Mouse (Mus musculus) forelimb bud, embryonic 11.5 days (tissue): ENCODE results near the gene Pcbp2.
A peak's percentile ranks its signal among the peaks of the same experiment; 100 is the strongest.

ENCODE experiments used
- DNase-seq: peaks from one replicate; pipeline ENCODE4 v3.0.0-alpha.2; 2012; ENCODE audit warnings: low read depth, low spot score

Pcbp2 gene

DNA sequence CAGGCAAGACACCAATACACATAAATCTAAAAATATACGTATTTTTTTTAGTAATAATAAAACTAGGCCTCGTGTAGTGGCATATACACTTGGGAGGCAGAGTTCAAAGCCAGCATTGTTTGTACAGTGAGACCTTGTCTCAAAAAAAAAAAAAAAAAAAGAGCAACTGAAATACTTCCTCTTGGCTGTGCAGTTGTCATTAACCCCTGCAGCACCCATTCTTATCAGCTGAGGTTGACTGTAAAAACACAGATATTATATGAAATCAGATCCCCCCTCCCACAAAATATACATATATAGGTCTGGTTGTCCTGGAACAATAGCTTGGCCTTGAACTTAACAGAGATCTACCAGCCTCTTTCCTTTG lies 36.1 kb downstream of the Pcbp2 start:
- DNase-seq, result no peak

DNA sequence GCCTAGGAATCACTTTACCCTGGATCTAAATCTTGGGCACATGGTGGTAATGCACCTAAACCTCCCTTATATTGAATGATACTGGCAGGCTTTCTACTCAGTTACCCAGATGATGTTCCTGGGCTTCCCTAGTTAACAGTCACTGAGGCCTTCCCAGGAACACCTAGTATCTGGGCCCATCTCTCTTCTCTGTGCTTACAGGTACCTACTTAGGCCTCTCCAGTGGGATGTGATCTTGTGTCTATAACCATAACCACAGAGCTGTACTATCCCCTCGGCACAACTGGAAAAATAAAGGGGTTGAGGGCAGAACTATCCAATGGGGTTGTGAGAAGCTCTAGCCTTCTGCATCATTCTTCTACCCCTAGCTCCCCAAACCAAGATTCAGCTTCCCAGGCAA lies 36.5 kb downstream of the Pcbp2 start:
- no peak for DNase-seq

DNA sequence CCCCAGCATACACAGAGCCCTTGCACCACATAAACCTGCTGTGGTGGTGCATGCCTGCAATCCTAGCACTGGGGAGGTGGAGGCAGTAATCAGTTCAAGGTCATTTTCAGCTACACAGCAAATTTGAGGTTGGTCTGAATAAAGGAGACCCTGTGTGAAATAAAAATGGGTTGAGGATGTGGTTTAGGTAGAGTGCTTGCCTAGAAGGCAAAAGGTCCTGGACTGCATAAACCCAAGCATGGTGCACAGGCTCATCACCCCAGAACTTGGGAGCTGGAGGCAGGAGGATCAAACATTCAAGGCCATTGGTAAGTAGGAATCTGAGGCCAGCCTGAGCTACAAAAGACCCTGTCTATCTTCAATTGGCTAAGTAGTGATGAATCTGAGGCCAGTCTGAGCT lies 37.2 kb downstream of the Pcbp2 start:
- no peak for DNase-seq

DNA sequence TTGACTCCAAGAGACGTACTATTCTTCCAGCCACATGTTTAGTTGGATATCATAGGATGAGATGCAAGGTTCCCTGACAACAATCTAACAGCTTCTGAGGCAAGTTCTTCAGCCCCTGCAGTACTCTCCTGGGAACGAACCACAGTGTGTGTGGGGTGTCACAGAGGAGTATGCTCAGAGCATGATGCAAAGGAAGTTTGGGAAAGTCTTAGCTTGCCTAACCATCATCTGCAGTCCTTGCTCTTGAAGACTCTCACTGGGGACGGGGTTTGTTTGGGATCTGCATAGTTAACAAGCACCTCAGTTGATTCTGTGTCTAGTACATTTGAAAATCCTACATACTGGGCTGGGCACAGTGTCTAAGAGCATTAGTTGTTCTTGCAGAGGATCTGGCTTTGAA lies 38.0 kb downstream of the Pcbp2 start:
- DNase-seq, result no peak

DNA sequence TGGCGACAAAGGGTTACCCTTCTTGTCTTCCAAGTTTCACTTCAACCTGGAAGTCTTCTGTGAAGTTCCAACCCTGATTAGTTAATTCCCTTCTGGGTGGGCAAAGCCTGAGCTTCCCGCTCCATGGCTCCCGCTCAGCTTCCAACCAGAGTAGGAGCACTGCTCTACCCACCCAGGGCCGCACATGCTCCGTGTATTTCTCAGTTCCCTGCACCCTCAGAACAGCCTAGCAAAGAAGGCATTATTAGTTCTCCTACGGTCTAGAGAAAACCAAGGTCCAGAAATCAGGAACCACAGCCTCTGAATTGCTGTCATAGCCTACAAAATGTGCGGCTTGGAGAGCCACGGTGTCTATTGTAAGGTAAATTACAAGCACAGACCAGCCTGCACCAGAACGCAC lies 39.8 kb downstream of the Pcbp2 start:
- DNase-seq, result no peak

DNA sequence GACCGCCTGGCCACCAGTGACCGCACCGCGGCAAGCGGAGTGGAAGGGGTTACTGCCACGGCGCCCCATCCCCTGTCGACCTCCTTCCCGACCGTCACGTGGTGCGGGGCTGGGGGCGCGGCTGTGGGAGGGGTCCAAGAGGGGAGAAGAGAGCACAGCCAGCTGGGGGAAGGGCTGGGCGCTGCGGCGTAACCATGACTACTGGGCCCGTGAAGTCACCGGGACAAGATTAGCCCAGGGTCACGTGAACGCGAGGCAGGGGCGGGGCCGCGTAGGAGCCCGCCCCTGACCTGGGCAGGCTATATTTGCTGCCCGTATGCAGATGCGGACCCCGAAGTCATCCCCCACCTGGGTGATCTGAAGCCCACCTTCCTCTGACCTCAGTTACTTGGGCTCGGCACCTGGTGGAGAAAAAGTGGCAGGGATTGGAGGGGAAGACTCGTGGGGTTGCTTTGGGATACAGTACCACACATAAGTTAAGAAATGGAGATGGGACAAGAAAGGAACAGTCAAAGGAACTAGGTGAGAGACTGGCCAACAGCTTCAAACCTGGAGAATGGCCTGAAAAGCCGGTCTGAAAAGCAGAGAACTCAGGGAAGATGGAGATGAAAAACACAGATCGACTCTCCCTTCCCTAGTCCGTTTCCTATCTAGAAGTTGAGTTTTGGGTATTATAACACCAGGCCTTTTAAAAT lies 40.4 kb downstream of the Pcbp2 start:
- DNase-seq, result peak; percentile 94

DNA sequence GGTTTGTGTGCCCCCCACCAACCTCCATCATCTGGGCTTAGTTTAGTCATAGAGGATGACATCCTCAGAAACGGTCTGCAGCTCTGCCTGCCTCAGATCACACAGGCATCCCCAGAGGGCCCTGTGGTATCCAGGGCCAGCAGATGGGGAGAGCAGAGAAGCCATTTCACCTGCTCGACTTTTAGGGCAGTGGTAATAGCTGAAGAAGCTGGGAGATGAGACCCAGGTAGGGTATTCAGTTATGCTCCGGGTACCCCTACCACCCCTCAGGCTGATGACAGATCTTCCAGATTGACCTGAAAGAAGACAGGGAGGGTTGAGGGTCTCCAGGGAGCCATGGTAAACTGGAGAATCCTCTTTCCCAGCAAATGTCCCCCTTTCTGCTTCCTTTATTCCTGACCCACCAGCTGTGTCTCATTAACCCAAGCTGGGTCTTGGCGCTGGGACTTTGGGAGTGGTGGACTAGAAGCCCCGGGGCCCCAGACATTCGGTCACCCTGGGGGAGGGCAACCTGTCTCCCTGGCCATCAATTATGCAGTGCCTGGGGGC lies 41.0 kb downstream of the Pcbp2 start:
- no peak for DNase-seq

DNA sequence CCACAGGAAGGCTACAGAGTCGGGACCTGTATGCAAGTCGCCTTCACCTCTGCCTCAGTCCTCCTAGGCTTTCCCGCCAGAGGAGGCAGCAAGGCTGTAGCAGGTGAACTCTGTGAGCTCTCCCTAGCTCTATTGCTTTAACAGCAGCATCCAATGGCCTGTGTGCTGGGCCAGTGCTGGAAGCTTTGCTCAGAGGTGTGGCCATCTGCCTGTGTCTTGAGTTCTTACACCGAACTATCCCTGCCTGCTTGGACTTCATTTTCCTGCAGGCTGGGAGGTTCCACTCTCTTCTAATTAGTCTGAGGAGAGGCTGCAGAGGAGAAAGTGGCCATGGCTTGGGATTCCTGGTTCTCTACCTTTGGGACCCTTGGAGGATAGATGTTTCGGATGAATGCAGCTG lies 41.7 kb downstream of the Pcbp2 start:
- DNase-seq, result no peak

DNA sequence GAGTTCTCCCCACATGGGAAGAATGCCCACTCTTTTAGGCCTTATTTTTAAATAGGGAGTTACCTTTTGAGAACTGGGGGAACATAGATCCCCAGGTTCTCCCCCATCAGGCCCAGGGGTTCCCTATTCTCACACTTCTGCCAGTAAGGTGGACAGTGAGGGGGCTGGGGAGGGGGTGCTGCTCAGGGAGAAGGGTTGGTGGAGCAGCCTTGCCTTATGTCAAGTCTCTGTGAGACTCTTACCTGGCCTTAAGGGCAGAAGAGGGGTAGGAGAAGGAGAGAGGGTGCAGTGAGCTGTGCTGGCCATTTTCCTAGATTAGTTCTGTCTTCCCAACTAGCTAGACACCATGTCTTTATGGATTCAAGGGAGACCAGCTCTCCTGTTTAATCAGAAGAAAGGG lies 42.1 kb downstream of the Pcbp2 start:
- DNase-seq, result no peak

DNA sequence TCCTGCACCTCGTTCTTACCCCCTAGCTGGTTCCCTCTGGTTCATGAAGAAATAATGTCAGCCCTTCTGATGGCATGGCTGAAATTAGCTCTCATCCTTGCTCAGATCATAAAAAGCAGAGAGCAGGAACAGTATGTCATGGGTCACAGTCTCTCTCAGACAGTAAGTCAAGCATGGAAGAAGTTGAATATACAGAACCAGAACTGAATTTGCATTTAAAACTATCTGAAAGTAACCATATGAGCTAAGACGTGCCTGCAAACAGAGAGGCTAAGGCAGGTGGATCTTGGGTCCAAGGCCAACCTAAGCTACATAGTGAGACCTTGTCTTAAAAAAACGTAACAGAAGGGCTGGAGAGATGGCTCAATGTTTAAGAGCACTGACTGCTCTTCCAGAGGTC lies 42.7 kb downstream of the Pcbp2 start:
- no peak for DNase-seq

DNA sequence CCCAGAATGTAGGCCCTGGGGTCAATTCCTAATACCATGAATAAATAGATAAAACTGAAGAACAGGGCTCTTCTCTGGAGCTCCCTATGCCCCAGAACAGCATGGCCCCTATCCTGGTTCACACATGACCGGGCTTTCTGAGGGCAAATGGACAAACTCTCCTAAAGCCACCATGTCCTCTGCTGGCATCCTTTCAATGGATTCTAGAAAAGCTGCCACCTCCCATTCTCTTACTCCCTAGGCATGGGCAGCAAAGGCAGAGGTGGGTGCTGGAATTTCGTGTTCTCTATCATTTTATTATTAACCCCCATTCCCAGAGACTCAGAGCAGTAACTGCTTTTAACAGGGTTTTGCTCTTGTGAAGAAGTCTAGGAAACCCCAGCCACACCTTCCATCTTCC lies 44.9 kb downstream of the Pcbp2 start:
- no peak for DNase-seq

DNA sequence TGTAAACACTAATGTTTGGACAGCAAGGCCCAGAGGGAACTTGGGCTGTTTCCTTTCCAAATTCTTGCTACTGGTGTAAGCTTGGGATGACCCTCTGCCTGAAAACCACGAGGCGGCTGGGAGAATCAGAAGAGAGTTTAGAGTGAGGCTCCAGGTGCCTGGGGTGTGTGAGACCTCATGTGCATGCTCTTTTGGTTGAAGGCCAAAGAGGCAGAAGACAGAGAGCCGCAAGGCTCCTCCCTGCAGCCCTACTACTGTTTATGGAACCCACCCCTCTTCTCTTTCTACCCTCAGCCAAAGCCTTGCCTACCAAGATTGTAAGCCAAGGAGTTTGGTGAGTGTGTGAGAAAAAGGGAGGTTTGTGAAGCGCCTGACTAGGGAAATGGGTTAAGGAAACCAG lies 45.5 kb downstream of the Pcbp2 start:
- no peak for DNase-seq

DNA sequence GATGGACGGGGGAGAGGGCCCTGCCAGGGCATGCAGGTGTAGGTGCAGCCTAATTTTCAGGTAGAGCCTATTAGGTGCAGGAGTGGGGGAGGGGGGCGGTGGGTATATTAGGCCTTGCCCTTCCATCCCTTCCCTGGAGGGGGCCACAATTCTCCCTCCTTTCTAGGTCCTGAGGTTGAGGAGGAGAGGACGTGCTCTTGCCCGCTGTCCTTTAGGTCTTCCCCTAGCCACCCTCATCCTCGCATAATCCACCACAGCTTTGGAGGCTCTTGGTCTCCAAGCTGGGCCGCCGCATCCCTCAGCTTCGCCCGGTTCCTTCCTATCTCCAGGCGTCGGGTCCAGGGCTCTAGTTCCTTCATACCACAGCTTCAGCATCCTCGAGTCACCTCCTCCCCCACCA lies 46.0 kb downstream of the Pcbp2 start:
- no peak for DNase-seq

DNA sequence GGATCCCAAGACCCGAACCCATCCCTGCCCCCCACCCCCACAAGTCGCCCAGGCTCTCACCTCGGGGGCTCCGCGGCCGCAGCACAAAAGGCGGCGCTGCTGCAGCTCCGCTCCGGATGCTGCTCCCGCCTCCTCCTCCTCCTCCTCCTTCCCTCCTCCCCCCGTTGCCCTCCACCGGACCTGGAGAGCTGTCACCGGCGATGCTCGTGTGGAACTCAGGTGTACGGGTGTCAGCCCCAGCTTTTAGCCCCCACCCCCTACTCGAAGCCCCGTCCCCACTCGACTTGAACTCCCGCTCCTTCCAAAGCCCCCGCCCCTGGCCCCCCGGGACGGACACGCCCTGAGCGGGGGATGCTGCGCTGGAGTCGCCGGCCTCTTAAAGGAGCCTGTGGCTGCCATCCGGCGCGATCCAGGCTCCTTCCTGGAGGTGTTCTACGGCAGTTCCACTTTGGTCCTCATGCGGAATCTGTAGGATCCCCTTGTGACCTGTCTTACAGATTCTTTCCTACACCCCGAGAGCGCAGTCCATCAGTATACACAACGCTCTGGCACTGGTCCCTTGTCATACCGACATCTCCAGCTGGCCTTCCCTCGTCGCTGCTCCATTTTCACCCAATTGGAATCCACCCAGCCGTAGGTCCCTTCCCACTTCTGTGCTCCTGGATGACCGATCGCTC lies 46.5 kb downstream of the Pcbp2 start, which contains the start of gene Map3k12:
Gene Map3k12 (minus strand): TSS at position 337 of the 677 bp plus-strand sequence.
- DNase-seq, result peak; percentile 47

DNA sequence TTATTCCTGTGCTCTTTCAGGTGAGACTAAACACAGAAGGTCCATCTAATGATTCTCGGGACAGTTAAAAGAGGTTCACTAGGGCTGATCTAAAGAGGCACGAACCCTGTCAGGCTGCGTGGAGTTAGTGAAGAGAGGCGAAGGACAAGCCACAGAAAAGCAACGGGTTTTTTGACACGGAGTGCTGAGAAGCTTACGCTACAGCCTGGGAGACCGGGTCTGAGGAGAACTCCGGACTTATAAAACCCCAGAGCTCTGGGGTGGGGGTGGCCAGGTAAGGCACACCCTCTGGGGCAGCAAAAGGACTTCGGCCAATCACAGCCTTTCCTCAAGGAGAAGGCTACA lies 47.3 kb downstream of the Pcbp2 start:
- no peak for DNase-seq

DNA sequence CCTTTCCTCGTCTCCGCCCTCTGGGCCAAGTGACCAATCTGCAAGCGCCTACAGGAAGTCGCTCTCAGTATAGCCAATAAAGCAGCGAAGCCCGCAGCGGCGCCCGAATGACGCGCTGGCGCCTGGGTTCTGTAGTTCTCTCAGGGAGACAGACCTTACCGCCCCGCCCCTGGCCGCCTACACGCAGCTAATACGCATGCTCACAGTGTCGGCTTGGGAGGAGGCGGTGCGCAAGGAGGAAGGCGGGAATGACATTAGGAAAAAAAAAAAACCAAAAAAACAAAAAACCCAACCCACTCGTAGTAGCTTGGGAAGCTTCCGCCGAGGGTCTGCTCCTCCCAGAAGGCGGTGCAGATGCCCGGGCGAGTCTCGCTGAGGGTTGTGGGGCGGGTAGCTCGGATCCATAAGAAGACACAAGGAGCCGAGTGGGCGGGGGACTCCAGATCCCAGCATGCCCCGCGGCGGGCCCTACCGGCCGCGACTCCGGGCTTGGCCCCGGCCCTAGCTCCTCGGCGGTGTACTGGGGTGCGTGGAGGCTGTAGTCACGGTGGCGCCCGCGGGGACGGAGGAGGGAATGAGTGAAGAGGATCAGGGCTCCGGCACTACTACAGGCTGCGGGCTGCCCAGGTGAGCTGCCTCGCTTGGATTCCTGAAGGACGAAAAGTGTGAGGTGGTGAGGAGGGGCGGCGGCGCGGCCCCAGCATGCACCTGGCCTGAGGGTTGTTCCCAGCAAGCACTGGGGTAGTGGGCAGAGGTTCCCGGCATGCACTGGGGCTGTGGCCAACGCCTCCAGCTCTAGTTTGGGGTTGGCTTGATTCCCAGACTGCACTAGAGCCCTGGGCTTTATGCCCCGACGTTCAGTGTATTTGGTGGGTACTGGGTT lies 47.9 kb downstream of the Pcbp2 start, which contains the start of gene Tarbp2:
Gene Tarbp2 (plus strand): TSS at position 217 of the 883 bp plus-strand sequence.
- DNase-seq, result peak; percentile 100

DNA sequence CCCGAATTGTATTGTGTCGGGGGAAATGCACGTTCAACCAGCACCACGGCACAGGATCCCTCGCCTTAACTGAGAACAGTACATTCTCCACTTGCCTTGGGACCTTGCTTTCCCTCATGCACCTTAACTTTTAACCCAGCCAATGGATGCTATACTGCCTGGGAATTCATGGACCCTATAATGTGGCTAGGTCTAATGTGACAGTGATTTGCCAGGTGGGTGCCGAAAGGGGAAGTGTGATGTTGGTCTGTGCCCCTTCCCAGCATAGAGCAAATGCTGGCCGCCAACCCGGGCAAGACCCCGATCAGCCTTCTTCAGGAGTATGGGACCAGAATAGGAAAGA lies 48.5 kb downstream of the Pcbp2 start:
- no peak for DNase-seq

DNA sequence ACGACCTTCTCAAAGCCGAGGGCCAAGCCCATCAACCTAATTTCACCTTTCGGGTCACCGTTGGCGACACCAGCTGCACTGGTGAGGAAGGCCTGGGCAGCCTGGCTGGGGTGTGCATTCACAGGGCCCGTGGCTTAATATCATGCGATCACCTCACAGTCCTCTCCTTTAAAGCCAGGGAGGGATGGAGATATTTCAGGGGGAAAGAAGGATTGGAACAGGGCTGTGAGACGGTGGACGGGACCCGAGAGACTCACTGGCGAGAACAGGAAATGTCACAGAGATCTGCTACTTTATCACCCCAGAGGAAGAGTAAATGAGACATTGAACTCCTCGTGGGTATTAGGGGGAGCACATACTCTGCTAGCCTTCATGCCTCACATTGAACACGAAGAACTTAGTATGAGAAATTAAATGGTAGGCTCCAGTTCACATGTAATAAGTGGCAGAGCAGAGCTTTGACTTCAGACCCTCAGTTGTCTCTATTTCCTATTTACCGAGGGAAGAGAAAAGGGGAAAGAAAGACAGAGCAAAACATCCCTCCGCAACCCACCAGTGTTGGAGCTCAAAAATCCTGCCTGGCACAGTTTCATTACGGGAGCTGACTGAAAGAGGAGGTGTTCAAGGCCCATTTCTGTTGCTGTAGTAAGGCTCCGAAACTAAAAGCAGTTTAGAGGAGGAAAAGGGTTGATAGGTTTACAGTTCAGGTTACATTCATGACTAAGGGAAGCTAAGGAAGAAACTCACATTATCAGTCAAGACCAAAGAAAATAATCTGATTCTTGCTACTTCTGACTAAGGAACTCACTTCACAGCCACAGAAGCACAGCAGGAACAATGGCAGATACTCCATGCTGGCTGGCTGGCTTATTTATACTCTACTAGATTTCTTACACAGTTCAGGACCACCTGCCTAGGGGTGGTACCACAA lies 49.1 kb downstream of the Pcbp2 start:
- DNase-seq, result no peak

DNA sequence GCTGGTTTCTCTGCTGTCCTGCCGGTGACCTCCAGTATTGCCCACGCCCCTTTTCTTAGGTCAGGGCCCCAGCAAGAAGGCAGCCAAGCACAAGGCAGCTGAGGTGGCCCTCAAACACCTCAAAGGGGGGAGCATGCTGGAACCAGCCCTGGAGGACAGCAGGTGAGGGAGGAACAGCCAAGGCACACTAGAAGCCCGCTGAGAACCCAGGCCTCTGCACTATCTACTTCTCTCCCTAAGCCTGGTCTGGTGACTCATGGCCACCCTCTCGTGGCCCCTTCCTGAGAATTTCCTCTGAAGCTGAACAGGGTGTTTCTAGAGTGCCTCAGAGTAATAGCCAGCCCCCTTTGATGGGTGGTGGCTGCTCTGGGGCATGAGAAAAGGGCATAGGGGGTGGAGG lies 50.1 kb downstream of the Pcbp2 start:
- DNase-seq, result no peak

DNA sequence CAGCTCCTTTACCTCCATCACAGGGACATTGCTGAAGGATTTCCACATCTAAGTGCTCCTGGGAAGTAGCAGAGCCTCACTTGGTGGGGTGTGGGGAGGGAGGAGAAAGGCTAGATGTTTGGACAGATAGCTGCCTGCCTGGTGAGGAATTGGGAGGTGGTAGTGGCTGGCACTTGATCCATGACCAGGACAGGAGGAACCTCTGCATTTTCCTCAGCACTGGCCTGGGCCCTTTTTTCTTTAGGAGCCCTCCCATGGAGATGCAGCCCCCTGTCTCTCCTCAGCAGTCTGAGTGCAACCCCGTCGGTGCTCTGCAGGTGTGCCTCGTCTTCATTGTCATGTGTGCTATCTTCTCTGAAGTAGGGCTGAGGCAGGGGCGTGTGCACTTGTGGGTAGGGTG lies 51.1 kb downstream of the Pcbp2 start:
- no peak for DNase-seq

DNA sequence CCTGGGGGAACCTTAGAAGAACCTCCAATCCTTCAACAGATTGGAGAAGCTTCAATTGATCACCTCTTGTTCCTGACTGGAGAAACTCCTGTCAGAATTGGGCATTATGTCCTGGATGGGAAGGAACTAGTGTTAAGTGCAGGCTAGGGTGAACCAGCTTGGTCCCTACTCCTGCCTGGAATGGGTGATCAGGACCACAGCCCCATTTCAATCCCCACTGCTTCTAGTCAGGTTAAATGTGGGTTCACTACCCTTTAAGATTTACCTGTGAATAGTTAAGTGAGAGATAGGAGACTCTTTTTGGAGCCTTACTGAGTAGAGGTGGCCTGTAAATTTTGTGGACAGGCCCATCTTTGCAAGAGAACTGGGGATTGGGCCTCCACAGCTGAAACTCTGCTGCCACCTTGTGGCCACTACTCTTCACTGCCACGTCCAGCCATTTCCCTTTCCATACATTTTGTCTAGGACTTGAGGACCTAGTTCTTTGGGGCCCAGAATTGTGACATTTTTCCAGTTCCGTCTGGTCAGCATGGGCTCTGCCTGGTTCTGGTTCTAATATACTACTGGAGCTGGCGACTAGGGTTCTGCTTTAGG lies 54.6 kb downstream of the Pcbp2 start, which contains the start of gene Npff:
Gene Npff (minus strand): TSS at position 51 of the 594 bp plus-strand sequence.
- peak; percentile 83 for DNase-seq
